Mouse (Mus musculus): ENCODE data around the gene Rad17.

Rad17 gene

DNA sequence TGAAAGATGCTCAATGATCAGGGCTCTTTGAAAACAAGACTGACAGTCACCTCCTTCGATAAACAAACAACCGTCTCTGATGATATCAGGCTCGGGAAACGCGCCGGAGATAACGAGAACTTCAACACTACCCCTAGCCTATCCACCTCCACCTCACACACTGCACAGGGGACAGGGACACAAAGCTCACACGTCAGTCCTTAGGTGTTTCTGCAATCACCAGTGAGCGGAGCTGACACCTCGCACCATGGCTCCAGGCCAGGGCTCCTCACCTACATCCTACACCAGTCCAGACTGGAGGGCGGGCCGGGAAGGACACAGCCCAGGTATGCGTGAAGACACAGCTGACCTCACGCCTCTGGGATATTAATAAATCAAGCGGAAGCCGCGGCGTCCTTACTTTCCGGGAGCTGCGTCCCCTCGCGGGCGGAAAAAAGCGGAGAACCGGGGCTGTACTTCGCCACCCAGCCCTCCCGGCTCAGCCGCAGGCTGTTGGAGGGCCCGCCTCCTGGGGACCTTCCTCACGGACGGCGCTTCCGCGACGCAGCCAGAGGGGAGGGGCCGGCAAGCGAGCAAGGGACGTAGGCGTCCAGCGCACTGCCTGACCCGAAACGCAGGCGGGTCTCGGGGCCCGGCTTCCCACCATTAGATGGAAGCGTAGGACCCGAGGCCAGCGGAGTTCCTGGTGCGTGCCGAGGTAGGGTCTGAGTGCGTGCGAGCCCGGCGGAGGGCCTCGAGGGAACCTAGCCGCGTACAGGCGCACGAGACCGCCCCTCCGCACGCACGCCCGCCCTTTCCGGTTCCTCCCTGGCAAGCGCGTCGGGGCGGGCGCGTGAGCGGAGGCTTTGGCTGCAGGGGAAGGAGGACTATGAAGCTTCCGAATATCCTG is at the start of gene Rad17, which contains the start of gene Ak6:
TSS of gene Rad17 (minus strand) at position 502 of the 889 bp plus-strand sequence.
TSS of gene Ak6 (plus strand) at position 430 of the 889 bp plus-strand sequence.
- peak; percentile 98 for DNase-seq (ENCODE audit: low read depth, low spot score)

DNA sequence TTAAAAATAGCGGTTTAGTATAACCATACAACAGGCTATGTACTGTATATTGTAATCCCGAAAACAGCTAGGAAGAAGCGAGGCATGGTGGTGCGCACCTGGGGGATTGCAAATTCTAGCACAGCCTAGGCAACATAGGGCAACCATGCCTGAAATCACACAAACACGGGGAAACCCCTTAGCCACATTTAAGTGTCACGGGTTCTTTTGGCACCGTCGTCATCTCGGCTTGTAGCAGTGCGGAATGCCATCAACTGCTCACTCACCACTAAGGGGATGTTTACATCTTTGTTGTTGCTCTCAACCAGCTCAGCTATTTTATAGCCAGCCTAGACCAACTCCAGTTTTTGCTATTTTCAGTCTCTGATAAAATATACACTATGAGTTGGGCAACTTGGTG is 48.0 kb upstream of the Rad17 start:
- DNase-seq (ENCODE audit: low read depth, low spot score): no peak

DNA sequence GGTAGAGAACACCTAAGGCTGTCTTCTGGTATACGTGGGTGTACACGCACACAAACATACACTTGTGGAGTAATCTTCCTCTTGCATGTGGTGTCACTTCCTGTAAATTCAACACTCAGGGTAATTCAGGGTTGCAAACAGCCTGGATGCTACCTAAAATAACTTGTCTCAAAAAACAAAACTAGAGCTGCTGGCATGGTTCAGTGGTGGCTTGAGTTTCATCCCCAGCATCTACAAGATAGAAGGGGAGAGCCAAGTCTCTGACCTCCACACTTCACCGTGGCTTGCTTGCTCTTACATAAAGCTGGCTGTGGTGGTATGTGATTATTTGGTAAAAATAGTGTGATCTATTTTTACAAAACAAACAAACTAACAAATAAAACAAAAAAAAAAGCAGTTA is 46.7 kb upstream of the Rad17 start:
- no peak for DNase-seq (ENCODE audit: low read depth, low spot score)

DNA sequence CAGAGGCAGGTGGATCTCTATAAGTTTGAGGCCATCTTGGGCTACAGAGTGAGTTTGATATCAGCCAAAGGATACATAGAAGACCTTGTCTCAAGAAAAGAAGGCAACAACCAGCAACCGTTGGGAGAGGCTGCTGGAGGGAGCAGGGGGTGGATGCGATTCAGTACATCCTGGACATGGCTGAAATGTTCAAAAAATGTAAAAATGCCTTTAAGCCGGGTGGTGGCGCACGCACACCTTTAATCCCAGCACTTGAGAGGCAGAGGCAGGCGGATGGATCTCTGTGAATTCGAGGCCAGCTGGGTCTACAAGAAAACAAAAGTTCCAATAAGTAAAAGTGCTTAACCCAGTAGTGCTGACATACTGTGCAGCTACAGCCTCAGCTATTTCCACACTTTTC is 36.7 kb upstream of the Rad17 start:
- peak; percentile 46 for DNase-seq (ENCODE audit: low read depth, low spot score)

DNA sequence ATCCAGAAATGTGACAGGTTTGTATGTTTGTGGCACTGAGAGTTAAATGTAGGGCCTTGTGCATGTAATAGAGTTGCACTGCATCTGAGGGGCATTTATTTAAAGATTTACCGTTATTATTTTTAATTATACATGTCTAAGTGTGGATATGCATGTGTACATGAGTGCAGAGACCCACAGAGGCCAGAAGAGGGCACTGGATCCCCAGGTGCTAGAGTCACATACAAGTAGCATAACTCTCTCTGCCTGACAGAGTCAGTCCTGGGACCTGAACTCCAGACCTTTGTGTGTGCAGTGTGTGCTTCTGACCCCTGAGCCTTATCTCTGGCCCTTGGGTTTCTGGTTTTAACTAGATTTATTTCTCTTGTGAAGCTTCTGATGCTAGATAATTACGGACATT is 33.5 kb upstream of the Rad17 start:
- DNase-seq (ENCODE audit: low read depth, low spot score): peak; percentile 62

DNA sequence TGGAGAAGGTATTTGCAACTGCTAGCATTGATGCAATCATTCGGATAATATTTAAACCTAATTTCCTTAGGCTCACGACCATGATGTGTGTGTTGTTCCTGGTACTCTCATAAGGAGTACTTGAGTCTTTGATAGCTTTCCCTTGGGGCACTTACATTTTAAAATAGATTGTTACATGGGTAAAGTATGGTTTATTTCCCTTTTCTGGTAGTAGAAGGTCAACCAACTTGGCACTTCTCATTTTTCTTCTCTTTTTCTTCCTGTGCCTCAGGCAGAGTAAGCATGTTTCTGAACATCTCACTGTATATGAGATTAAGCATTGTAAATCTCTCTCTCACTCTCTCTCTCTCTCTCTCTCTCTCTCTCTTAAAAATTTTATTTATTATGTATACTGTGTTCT is 32.0 kb upstream of the Rad17 start:
- peak; percentile 49 for DNase-seq (ENCODE audit: low read depth, low spot score)

DNA sequence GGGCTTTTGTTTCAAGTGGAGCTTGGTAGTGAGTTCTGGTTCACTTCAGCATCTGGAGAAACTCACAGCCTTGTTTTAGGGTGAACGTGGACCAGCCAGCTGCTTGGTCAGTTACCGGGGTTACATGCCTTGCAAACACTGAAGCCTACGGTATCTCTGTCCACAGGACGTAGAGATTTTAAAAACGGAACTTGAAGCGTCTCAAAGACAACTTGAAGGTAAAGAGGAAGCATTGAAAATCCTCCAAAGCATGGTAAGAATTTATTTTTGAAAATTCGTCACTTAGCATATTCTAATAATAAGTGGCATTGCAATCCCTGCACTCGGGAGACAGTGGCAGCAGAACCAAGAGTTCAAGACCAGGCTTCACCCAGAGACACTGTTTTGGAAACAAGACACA is 30.8 kb upstream of the Rad17 start:
- no peak for DNase-seq (ENCODE audit: low read depth, low spot score)

DNA sequence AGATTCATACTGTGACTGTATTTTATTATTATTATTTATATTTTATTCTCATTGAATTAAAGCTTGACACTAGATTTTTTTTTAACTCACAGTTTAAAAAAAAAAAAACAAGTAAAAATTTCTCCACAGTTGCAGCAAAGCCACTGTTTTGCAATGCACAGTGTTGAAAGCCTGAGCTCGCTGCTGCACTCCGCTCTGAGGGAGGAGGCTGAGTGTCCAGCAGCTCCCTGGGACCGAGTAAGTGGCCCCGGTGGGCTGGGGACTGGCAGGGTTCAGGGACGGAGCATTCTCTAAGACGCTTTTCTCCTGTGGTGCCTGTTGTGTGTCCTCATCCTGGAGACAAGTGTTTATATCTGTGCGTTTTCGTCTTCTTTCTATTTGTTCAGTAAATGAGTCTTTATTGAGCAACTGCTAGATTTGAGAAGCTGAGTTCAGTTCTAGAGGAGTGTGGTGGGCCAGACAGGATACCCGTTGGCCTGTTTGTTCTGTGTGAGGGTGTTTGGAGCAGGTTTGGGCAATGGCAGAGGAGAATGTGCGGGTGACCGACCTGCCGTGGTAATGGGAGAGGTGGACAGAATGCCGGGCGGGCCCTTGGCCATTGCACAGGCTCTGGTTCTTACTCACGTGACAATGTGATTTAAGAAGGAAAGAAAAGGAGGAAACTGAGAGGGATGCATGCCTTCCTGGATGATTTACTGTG is 25.2 kb upstream of the Rad17 start:
- no peak for DNase-seq (ENCODE audit: low read depth, low spot score)

DNA sequence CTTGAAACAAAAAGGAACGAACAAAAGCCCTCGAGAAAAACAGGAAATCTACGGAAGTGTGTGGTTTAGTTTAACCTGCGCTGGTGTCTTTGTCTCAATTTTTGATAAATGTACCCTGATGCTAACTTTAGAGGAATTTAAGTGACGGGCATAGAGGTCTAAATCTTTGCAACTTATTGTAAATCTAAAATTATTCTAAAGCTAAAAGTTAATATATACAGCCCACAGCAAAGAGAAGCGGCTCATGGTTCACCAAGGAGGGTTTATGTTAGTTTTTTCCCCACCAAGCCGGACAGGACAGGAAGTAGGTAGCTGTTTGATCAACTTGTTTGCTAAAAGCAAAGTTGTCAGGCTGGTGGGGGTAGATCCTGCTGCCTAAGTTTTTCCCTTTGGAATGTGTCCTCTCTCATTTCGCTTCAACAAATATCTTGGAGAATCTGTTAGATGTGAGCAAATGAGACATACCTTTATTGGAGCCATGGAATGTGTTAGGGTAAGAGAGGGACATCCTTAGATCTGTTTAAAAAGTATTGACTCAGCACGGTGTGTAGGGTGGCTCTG is 19.4 kb upstream of the Rad17 start:
- DNase-seq (ENCODE audit: low read depth, low spot score): no peak

DNA sequence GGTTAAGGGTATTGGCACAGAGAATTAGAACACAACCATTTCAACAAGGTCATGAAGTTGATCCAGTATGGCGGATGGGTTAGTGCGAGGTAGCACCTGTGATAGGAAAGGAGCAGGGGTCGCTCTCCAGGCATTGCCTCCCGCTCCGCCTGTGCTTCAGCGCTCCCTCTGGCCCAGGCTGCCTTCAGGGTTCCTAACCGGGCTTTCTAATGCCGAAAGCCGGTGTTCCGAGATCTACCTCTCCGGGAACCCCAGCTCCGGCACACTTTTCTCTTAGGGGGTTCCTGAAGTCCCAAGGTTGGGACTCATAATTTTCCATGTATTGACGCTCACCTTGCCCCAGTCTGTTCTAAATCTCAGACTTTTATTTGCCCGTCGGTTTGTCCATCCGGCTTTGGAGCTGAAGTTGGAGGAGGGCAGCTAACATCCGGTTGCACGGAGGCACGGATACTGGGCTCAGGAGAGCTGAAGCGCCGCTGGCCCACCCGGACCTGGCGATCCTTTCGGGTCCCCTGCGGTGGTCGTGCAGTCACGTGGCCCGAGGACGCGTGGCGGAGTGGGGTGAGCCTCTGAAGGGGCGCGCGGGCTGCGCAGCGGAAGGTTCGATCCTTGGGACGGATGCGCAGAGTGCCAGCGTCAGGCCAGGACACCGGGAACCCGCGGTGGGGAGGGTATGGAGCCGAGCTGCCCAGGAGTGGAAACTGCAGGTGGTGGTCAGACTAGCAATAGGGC is 18.6 kb upstream of the Rad17 start, which contains the start of gene Ccdc125:
TSS of gene Ccdc125 (plus strand) at position 427 of the 732 bp plus-strand sequence.
- DNase-seq (ENCODE audit: low read depth, low spot score): no peak

DNA sequence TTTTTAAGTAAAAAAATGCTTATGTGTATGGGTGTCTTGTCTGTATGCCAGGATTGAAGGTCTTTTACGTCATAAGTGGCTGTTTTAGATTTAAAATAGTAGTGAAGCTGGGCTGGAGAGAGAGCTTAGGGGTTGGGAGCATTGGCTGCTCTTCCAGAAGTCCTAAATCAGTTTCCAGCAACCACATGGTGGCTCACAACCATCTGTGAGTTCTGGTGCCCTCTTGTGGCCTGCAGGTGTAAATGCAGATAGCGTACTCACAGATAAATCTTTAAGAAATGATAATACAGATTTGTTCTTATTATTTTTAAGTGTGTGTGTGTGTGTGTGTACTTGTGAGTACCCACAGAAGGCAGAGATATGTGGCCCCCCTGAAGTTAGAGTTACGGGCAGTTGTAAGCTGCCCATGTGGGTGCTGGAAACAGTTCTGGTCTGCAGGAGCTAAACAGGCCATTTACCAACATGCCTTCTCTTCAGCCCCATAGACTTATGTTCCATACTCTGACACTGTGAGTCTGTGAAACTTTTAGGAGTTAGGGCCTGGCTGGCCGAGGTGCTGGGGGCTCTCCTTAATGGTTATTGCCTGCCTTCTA is 9.1 kb upstream of the Rad17 start:
- DNase-seq (ENCODE audit: low read depth, low spot score): peak; percentile 72

DNA sequence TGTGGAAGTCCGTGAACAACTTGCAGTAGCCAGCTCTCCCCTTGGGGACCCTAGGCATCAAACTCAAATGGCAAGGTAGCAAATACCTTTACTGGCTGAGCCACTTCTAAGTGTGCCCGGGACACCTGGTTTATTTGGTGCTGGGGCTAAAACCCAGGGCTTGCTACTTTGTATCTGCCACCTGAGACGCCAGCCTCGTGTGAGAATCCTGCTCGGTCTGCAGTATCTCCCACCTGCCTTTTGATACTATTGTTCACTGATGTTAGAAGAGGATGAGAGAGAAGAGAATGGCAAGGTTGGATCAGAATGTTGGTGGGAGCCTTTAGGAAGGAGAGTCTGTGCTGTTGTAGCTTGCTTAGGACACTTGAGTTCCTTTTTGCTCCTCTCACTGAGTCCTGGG is 7.2 kb upstream of the Rad17 start:
- DNase-seq (ENCODE audit: low read depth, low spot score): no peak

DNA sequence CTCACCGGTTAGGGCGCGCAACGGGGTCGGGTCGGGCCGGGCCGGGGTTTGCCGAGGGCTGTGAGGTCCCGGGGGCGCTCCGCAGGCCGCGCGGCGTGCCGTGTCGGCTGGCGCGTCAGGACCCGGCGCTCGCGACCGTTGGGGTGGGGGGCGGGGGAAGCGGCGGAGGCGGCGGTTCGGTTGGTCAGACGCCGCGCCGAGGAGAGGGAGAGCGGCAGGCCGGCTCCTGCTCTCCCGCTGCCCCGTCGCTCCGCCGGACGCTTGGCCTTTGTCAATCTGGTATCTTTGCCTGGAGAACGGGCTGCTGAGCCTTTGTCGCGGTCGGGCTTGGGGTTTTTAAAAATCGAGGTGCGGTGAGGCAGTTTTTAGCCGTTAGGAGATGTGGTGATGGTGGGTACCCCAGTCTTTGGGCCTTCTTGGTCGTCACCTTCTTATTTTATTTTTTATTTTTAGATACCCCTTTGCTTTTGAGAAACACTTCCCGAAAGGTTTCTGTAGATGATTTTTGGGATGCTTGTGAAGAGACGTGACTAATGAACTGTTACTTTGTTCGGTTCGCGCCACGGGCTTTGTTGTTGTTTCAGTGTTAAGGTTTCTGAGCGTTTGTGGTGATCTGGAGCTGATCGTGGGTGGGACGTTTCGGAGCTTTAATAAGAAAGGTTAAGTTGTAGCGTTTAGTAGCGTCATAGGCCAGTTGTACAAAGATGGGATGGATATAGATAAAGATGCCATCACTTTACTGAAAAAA is 762 bp upstream of the Rad17 start, which contains the start of gene Taf9:
TSS of gene Taf9 (plus strand) at position 141 of the 748 bp plus-strand sequence.
- no peak for DNase-seq (ENCODE audit: low read depth, low spot score)

DNA sequence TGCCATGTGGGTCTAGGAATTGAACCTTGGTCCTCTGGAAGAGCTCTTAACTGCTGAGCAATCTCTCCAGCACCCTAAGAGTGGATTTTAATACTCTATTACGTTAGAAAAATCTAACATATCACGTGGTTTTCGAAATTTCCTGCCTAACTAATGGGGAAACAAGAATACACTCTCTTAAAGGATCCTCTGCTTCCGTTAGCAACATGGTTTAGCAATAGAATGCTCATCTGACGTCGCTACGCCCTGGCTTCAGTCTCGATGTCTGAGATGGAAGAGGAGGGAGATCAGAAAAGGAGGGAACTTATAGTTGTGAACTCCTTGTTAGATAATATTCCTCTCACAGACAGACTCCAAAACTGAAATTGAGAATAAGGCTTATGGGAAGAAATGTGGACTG is 2.6 kb downstream of the Rad17 start:
- DNase-seq (ENCODE audit: low read depth, low spot score): no peak

DNA sequence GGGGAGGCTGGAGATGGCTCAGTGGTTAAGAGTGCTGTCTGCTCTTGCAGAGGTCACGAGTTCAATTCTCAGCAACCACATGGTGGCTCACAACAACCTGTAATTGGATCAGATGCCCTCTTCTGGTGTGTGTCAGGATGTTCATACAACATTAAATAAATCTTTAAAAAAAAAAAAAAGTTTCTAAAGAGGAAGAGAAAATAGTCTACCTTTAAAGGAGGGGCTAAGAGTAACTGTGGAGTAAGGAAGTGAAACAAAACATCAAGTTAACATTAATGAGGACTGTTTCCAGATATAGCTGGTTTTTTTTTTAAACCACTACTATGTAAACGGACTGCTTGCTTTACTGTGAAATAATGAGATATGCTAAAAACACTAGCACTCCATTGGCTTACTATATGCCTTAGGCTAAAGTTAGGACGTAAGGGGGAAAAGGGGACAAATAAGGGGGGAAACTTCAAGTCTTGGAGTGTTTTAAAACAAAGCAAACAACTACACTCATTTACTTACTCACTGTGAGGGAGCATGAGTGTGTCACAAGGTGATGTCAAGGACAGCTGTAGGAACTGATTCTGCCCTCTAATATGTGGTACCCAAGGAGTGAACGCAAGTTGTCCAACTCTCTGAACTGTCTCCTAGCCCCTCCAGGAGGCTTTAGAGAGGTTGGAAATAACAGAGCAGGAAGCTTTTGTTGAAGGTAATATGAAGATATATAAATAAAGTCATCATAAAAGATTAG is 8.2 kb downstream of the Rad17 start:
- DNase-seq (ENCODE audit: low read depth, low spot score): peak; percentile 86

DNA sequence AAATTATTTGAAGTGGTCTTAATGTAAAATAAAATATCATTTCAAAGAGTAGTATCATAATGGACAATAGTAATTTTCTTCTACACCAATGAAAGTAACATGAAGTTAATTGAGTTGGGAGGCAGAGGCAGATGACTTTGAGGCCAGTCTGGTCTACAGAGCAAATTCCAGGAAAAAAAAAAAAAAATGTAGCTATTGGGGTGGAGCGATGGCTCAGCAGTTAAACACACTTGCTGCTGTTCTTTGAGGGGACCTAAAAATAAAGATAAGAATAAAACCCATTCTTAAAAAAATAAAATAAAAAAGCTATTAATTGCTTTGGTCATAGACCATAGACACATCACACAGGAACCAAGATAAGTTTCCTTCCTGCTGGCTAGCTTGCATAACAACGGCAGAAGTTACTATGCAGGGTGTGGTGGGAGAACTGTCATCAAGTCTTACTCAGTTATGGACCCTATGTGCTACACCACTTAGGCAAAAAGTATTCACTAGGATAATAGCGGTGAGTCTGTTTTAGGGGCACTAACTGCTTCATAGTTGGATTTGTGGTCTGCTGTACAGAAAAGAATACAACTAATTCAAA is 16.7 kb downstream of the Rad17 start:
- DNase-seq (ENCODE audit: low read depth, low spot score): no peak

DNA sequence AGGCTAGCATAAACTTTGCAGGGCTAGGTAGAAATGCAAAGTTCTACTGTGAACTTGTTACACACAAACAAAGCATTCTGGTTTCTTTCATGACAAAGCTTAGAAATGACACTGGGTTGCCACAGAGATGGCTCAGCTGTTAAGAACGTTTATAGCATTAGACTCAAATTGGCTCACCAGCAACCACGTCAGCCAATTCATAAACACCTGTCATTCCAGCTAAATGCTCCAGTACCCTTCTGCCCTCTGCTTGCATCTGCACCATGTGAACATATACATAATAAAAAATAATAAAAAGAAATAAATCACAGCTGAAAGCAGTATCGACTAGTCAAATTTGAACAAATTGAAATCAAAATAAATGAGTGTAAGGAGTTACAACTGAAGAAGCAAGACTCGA is 28.6 kb downstream of the Rad17 start:
- no peak for DNase-seq (ENCODE audit: low read depth, low spot score)

DNA sequence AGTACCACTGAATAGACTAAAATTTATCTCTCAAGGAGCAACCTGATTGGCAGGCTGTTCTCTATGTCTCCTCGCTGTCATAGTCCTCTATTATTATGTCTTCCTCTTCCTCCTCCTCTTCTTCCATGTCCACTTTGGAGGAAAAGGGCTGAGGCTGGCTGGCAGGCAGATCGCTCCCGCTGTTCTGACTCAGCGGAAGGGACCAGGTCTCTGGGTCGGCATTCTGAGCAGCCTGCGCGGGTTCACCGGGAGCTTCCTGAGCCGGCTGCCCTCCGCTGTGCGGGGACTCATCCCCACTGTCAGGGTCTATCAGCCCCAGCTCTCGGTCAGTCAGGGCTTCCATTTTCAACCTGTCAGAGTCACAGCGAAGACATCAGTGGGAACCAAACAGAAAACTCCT is 33.3 kb downstream of the Rad17 start:
- no peak for DNase-seq (ENCODE audit: low read depth, low spot score)
